Mouse (Mus musculus) myocyte (in vitro differentiated cells): Measurements from ENCODE around the gene Oas3.

Experiments
- CEBPB ChIP-seq: IDR thresholded peaks from 2 replicates; pipeline ENCODE4 v1.6.1; 2011; ENCODE audit warnings: mild to moderate bottlenecking, moderate library complexity; ENCODE audit not compliant: poor library complexity, insufficient read depth, severe bottlenecking
- E2F4 ChIP-seq: IDR thresholded peaks from one replicate; pipeline ENCODE4 v1.6.1; 2011; ENCODE audit warnings: mild to moderate bottlenecking, control low read depth, moderate library complexity; ENCODE audit not compliant: insufficient read depth
- MAX ChIP-seq: IDR thresholded peaks from one replicate; pipeline ENCODE4 v1.6.1; 2011; ENCODE audit warnings: low read depth, mild to moderate bottlenecking, control low read depth
- MYOD1 ChIP-seq, 3 experiments: IDR thresholded peaks; one replicate each; pipeline ENCODE4 v1.6.1; 2011; ENCODE audit warnings: control low read depth in 2 of 3, low read depth in 2 of 3, mild to moderate bottlenecking in 2 of 3, moderate library complexity in 1 of 3; ENCODE audit not compliant: insufficient read length in 2 of 3, control insufficient read depth in 1 of 3
- MYOG ChIP-seq, 3 experiments: IDR thresholded peaks; one replicate each; pipeline ENCODE4 v1.6.1; 2011; ENCODE audit warnings: control low read depth in 2 of 3, low read depth in 2 of 3, mild to moderate bottlenecking in 2 of 3; ENCODE audit not compliant: insufficient read length in 2 of 3, control insufficient read depth in 1 of 3, insufficient read depth in 1 of 3
- POLR2A ChIP-seq: IDR thresholded peaks from one replicate; pipeline ENCODE4 v1.6.1; 2011; ENCODE audit warnings: low read depth, mild to moderate bottlenecking, control low read depth, moderate library complexity; ENCODE audit not compliant: insufficient read length
- POLR2AphosphoS2 ChIP-seq: IDR thresholded peaks from one replicate; pipeline ENCODE4 v1.6.1; 2011; ENCODE audit warnings: low read depth, control low read depth; ENCODE audit not compliant: insufficient read length
- REST ChIP-seq: IDR thresholded peaks from one replicate; pipeline ENCODE4 v1.6.1; 2011; ENCODE audit warnings: mild to moderate bottlenecking, control low read depth, moderate library complexity; ENCODE audit not compliant: insufficient read depth, insufficient read length
- SRF ChIP-seq: IDR thresholded peaks from one replicate; pipeline ENCODE4 v1.6.1; 2011; ENCODE audit warnings: low read depth; ENCODE audit not compliant: control insufficient read depth, insufficient read length
- TCF12 ChIP-seq: IDR thresholded peaks from one replicate; pipeline ENCODE4 v1.6.1; 2011; ENCODE audit warnings: mild to moderate bottlenecking, control low read depth; ENCODE audit not compliant: poor library complexity, insufficient read depth, severe bottlenecking
- USF1 ChIP-seq: IDR thresholded peaks from one replicate; pipeline ENCODE4 v1.6.1; 2011; ENCODE audit warnings: low read depth, mild to moderate bottlenecking, control low read depth, moderate library complexity

- TF ChIP-seq MYOD1 (IDR thresholded peaks at IDR 0.05; ENCODE audit: control insufficient read depth in 1 of 3, insufficient read length in 2 of 3, low read depth in 2 of 3) (no peak), POLR2A (no peak), REST (no peak), TCF12 (no peak), CEBPB (no peak), USF1 (no peak), MYOG (IDR thresholded peaks at IDR 0.05; ENCODE audit: control insufficient read depth in 1 of 3, insufficient read depth in 1 of 3, insufficient read length in 2 of 3, low read depth in 2 of 3) (no peak), POLR2AphosphoS2 (no peak), SRF (no peak), MAX (no peak), E2F4 (no peak)
Observed at GRCm38 (mm10) chr5:120714314-120714713, 63.1 kb downstream of the Oas3 start.
